Mouse (Mus musculus) ES-E14 (cell line): ENCODE data around the gene Ralgapa1. TPM values are rescaled to one million over a fixed set of nuclear protein-coding genes. Genes with fewer than 3 reads are reported as not detected.
"Not testable (repeated sequence)": the region's sequence is repeated elsewhere in the genome, so short reads cannot be mapped to it uniquely, and the experiment has no call there.

Experiments used
- DNase-seq: peaks from one replicate; pipeline ENCODE4 v3.0.0-alpha.2; 2013; ENCODE audit warnings: low read depth, low spot score
- H3K27ac ChIP-seq: 2 replicates; pipeline ENCODE4 v1.5.1; 2012; ENCODE audit warnings: low read depth, mild to moderate bottlenecking, low read length, moderate library complexity, mixed read lengths; ENCODE audit not compliant: poor library complexity, insufficient read depth, severe bottlenecking
- H3K36me3 ChIP-seq: 2 replicates; pipeline ENCODE4 v1.6.1; 2012; ENCODE audit warnings: mild to moderate bottlenecking, low read length, moderate library complexity, mixed read lengths; ENCODE audit not compliant: control insufficient read depth, poor library complexity, insufficient read depth, severe bottlenecking
- H3K4me1 ChIP-seq, 2 experiments: fragments of 150-350 bp in 1 of 2; sonication (generic) in 1 of 2; 2 replicates each; pipeline ENCODE4 v1.6.1; 2012; ENCODE audit warnings: low read length in 2 of 2, mild to moderate bottlenecking in 1 of 2, mixed read lengths in 1 of 2; ENCODE audit not compliant: control insufficient read depth in 2 of 2, insufficient read depth in 2 of 2, poor library complexity in 1 of 2
- H3K4me3 ChIP-seq, 2 experiments: fragments of 150-350 bp in 1 of 2; sonication (generic) in 1 of 2; 2 replicates each; pipeline ENCODE4 v1.5.1; 2012; ENCODE audit warnings: low read length in 2 of 2, low read depth in 1 of 2, mild to moderate bottlenecking in 1 of 2, mixed read lengths in 1 of 2; ENCODE audit not compliant: insufficient read depth in 1 of 2, poor library complexity in 1 of 2, severe bottlenecking in 1 of 2
- H3K9ac ChIP-seq: 2 replicates; pipeline ENCODE4 v1.6.1; 2012; ENCODE audit warnings: low read depth, mild to moderate bottlenecking, low read length, mixed read lengths; ENCODE audit not compliant: poor library complexity, insufficient read depth, severe bottlenecking
- H3K9me3 ChIP-seq: fragments of 150-350 bp; sonication (generic); 2 replicates; pipeline ENCODE4 v1.6.1; 2012; ENCODE audit warnings: low read depth, mild to moderate bottlenecking, low read length; ENCODE audit not compliant: control insufficient read depth, insufficient read depth
- CHD2 ChIP-seq: IDR thresholded peaks from 2 replicates; pipeline ENCODE4 v1.6.1; 2014; ENCODE audit warnings: mild to moderate bottlenecking, low read depth, low read length, inconsistent platforms
- HCFC1 ChIP-seq: IDR thresholded peaks from 2 replicates; pipeline ENCODE4 v1.6.1; 2012; ENCODE audit warnings: low read length, inconsistent platforms, borderline replicate concordance; ENCODE audit not compliant: insufficient read depth
- MAFK ChIP-seq: IDR thresholded peaks from 2 replicates; pipeline ENCODE4 v1.6.1; 2014; ENCODE audit warnings: mild to moderate bottlenecking, low read depth, low read length, inconsistent platforms; ENCODE audit not compliant: insufficient read depth
- ZC3H11A ChIP-seq: IDR thresholded peaks from 2 replicates; pipeline ENCODE4 v1.6.1; 2012; ENCODE audit warnings: low read depth, mild to moderate bottlenecking, inconsistent platforms, low read length, borderline replicate concordance
- ZNF384 ChIP-seq: IDR thresholded peaks from 2 replicates; pipeline ENCODE4 v1.6.1; 2012; ENCODE audit warnings: low read depth, low read length, inconsistent platforms
- in situ Hi-C, 2 experiments: fragments of 600-800 bp; cut with MboI; formaldehyde crosslinking; loops; one replicate each; pipeline ENCODE4 v1.15.1; 2025; ENCODE audit warnings: low sequenced_read_pairs in 2 of 2, inconsistent platforms in 1 of 2; ENCODE audit not compliant: unreplicated experiment in 2 of 2
- total RNA-seq: library from RNA; depleted of rRNA; stranded (reverse); fragments of 300-350 nt; gene quantifications from 2 replicates; pipeline ENCODE4 v1.2.3, GENCODE M21; 2012; rRNA removed

The Ralgapa1 gene
- total RNA-seq, 1 experiment = 8.9 TPM

GRCm38 (mm10) chr12:55560025-55560690 is 260.8 kb downstream of the Ralgapa1 start:
- Histone ChIP-seq H3K4me3 (peak overlapping the region in 1 of 2 experiments; percentile 50; a peak in 1 of 4 replicates), H3K9me3 (no peaks in the 10 kb centered on the region), H3K27ac (no peak overlapping the region), H3K4me1 (no peaks in the 10 kb centered on the region), H3K36me3 (no peaks in the 10 kb centered on the region), H3K9ac (no peak overlapping the region)
- in situ Hi-C loops = no loop called here
- TF ChIP-seq MAFK = no peak
- no peak for TF ChIP-seq CHD2
- no peak for TF ChIP-seq HCFC1
- TF ChIP-seq ZNF384 = no peak
- no peak for TF ChIP-seq ZC3H11A
- DNase-seq = no peak

GRCm38 (mm10) chr12:55559184-55559855 is 261.6 kb downstream of the Ralgapa1 start:
- TF ChIP-seq ZNF384 (no peak), HCFC1 (no peak), MAFK (no peak), ZC3H11A (no peak), CHD2 (no peak)
- H3K27ac ChIP-seq = no peak overlapping the region
- no peak overlapping the region for H3K4me3 ChIP-seq
- no peaks in the 10 kb centered on the region for H3K4me1 ChIP-seq
- H3K9me3 ChIP-seq = no peaks in the 10 kb centered on the region
- no peak overlapping the region for H3K9ac ChIP-seq
- no peak for DNase-seq
- H3K36me3 ChIP-seq = no peaks in the 10 kb centered on the region
- in situ Hi-C loops = no loop called here

- no peak for DNase-seq
- no peak overlapping the region for H3K27ac ChIP-seq
- H3K9ac ChIP-seq = no peak overlapping the region
- H3K9me3 ChIP-seq = no peaks in the 10 kb centered on the region
- H3K4me3 ChIP-seq = no peak overlapping the region
- no peak for TF ChIP-seq MAFK
- in situ Hi-C loops = no loop called here
- H3K4me1 ChIP-seq = no peaks in the 10 kb centered on the region
- no peaks in the 10 kb centered on the region for H3K36me3 ChIP-seq
These were observed 263.1 kb downstream of the Ralgapa1 start for GRCm38 (mm10) chr12:55557866-55558265.

GRCm38 (mm10) chr12:55554901-55555300 is 266.1 kb downstream of the Ralgapa1 start:
- H3K27ac ChIP-seq, H3K9me3 ChIP-seq, H3K4me1 ChIP-seq, in situ Hi-C loops, H3K9ac ChIP-seq, DNase-seq, H3K4me3 ChIP-seq, H3K36me3 ChIP-seq: not testable (repeated sequence)

Other genes starting within 250 kb of the Ralgapa1 start
- gene Insm2, start 221.7 kb downstream of the Ralgapa1 start, total RNA-seq = 0.16 TPM in 1 of 2 replicates, not detected in the other
- gene Brms1l, start 15.2 kb upstream of the Ralgapa1 start, total RNA-seq = 15.2 and 23.5 TPM in 2 replicates